Mouse (Mus musculus) embryo, embryonic 11.5 days (tissue): ENCODE data around the gene Hsd17b11.
"Not testable (repeated sequence)": the region's sequence is repeated elsewhere in the genome, so short reads cannot be mapped to it uniquely, and the experiment has no call there.

Source experiments
- DNase-seq: peaks from one replicate; pipeline ENCODE4 v3.0.0-alpha.2; 2012; ENCODE audit warnings: low read depth, low spot score

Gene Hsd17b11

DNA sequence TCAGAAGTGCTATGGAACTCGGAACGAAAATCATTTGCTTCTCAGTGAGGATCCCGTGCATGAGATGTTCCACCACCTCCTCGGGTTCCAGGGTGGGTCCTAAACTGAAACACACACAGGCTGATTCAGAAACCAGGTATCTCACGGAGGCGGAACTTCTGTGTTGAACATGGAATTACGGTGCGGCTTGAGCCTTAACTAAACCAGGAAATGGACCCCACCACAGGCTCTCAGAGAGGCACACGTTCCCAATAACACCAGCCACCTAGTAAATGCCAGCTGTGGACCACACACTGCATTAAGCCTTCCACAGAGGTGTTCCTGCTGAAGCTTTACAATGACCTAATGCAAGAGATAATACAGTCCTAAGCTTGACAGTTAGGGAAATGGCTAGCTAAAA, 28.9 kb downstream of the Hsd17b11 start:
- DNase-seq: no peak

DNA sequence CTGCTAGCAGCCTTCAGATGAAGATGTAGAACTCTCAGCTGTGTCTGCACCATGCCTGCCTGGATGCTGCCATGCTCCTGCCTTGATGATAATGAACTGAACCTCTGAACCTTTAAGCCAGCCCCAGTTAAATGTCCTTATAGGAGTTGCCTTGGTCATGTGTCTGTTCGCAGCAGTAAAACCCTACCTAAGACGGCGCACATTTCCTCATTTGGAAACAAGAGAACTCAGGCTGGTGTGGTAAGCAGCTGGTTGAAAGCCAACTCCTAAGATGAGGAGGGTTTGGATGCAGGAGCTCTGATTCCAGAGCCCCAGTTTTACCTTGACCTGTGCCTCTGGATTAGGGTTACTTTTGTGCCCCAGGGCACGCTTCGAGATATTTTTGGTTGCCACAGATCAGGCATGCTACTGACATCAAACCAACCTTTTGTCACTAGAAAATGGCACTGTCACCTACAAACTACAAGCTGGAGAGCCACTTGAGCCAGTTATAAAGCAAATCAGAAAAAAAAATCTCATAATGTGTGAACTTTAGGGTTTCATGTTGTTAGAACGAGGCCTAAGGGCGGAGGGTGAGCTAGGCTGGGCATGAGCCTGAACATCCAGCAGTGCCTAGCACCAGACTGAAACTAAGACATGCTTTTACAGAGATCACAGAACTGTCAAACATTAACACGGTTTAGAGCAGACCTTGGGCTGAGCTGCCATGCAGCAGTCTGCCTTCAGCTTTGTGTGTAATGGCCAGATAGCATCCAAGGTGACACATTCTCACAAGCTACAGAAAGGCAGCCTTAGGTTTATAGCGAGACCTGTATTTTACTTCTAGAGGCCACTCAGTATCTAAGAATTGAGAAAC, 40.8 kb downstream of the Hsd17b11 start:
- no peak for DNase-seq

- DNase-seq: no peak
Measured at GRCm38 (mm10) chr5:103977907-103978570, 43.7 kb downstream of the Hsd17b11 start.

DNA sequence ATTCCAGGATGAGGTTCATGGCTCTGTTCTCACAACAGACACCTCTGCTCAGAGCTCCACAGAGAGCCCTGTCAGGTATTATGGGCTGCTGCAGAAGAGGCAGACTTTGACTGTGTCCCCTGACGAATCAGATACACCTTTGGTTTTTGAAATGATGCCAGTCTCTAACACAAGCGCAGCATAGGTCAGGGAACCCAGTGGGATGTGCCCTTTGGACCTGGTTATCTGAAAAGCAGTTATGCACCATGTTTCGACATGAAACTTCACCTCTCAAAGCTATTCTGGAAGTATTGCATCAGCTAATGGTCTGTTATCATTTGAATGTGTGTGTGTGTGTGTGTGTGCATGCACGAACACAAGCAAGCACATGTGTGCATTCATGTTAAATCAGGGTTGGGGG, 44.4 kb downstream of the Hsd17b11 start, which contains the start of gene Hsd17b13:
Gene Hsd17b13, minus strand, starts transcription at position 114 of the 400 bp plus-strand sequence.
- DNase-seq: no peak

GRCm38 (mm10) chr5:103975736-103976135, 46.0 kb downstream of the Hsd17b11 start:
- no peak for DNase-seq

DNA sequence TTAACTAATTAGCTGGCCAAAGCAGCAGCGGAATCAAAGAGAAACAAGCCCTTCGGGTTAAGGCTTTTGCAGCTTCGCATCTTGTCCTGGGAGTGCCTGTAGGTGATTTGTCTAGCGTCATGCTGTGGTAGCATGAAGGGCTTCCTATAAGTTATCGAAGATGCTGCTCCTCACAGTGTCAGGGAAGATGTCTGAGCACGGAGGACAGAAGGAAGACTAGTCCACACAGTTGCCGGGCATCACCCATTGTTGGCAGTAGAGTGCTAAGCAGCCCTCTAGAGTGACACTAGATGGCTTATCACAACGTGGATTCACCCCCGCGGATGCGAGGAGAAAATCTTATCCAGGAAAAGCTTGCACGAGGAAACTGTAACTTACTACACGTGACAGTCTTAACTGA, 48.9 kb downstream of the Hsd17b11 start:
- DNase-seq: no peak

- no peak for DNase-seq
Measured at GRCm38 (mm10) chr5:103972379-103972778, 49.3 kb downstream of the Hsd17b11 start.

DNA sequence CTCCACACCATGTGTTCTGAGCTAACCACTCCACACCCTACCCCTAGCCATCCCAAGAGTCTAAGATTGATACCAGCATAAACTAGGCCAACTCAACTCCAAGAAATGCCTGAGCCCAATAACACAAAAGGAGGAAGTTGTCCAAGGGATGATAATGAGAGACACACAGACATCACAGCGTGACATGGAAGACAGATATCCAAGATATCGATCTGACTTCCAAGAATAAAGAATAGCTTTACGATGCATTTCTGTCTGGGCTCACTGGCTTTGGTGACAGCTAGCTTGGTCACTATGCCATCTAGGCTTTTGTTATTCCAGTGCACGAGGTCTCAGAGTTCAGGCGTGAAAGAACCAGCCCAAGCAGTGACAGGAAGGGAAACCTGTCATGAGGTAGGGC, 50.7 kb downstream of the Hsd17b11 start:
- DNase-seq: no peak

DNA sequence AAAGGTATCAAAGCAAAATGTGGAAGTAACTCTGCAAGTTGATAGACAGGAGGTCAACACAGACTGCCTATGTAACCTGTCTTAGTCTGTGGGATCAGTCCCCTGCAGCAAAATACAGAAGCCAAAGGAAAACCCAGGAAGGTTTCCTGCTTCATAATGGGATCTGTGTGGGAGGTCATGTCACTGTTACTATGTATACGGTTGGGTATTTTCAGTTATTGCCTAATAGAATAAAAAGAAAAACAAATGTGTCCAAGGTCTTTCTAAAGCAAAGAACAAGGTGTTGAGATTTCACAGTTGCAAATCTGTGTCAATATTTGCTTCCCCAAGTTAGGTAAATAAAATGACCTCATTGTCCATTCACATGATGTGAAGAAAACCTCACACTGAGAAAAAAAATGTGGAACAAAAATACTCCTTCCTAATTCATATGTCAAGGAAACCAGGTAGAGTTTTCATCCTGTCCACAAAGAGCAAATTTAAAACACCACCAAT, 58.7 kb downstream of the Hsd17b11 start:
- DNase-seq: no peak

GRCm38 (mm10) chr5:103954638-103955037, 67.1 kb downstream of the Hsd17b11 start:
- no peak for DNase-seq

- no peak for DNase-seq
Measured at GRCm38 (mm10) chr5:103953135-103954083, 68.3 kb downstream of the Hsd17b11 start.

GRCm38 (mm10) chr5:103950138-103950537, 71.6 kb downstream of the Hsd17b11 start:
- DNase-seq: not testable (repeated sequence)

- DNase-seq: no peak
Measured at GRCm38 (mm10) chr5:103943183-103943582, 78.5 kb downstream of the Hsd17b11 start.

DNA sequence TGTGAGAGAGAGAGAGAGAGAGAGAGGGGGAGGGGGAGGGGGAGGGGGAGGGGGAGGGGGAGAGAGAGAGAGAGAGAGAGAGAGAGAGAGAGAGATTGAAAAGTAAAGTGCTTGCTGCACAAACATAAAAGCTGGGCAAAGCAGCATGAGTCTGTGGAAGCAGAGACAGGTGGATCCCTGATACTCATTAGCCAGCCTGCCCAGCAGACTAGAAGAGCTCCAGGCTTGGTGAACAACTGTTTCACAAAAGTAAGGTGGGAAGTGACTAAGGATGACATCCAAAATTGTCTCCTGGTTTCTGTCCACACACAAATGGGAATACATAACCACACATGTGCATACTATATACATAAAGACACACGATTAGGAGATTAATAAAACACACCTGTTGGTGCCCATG, 81.9 kb downstream of the Hsd17b11 start:
- DNase-seq: no peak
